Mouse (Mus musculus): ENCODE measurements at regions not wholly inside any gene's neighbourhood (a gene's known extent, or its start where the extent isn't known, plus 50 kb on each side); places are given as distances from the start of the nearest gene placed in this dataset.

DNA sequence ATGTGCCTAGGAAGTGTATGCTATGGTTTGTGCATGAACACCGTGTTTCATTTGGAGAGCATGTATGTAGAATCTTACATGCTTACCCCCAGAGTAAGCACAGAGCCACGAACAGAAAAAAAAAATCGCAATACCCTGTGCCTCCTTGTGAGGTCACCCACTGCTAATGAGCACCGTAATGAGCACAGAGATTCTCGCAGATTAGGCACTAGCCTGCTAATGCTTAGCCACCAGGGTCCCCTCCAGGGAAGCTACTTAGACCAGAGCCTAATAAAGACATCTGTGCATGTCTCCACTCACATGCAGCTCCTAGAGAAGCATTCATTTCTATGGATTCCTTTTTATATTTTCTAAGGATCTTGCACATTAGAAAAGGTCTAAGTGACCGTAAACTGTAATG, 780.8 kb downstream of the Nr2f2 start:
- Histone ChIP-seq H3K9me3 (replicated peaks; ENCODE audit: control insufficient read depth, low read length) (no peaks in the 10 kb centered on the region), H3K4me3 (ENCODE audit: low read depth, low read length) (no peak overlapping the region), H3K9ac (replicated peaks; ENCODE audit: low read length) (no peak overlapping the region), H3K27me3 (ENCODE audit: control insufficient read depth, insufficient read depth, low read length) (no peaks in the 10 kb centered on the region), H3K36me3 (replicated peaks; ENCODE audit: control insufficient read depth, insufficient read depth, low read depth, low read length) (no peaks in the 10 kb centered on the region), H3K4me2 (ENCODE audit: low read depth, low read length) (no peak overlapping the region), H3K27ac (replicated peaks; ENCODE audit: low read depth, low read length) (no peak overlapping the region), H3K4me1 (ENCODE audit: control insufficient read depth, insufficient read depth, low read length) (no peaks in the 10 kb centered on the region)
- DNase-seq (ENCODE audit: low spot score) (no peak), ATAC-seq (replicated peaks; ENCODE audit: insufficient number of reproducible peaks, low FRiP score, low TSS enrichment, low read depth) (0 out of 2 replicates have a peak, but pooled peaks have one; percentile 6)
- 41% methylated on average over 6 of the region's 6 CpGs for WGBS

DNA sequence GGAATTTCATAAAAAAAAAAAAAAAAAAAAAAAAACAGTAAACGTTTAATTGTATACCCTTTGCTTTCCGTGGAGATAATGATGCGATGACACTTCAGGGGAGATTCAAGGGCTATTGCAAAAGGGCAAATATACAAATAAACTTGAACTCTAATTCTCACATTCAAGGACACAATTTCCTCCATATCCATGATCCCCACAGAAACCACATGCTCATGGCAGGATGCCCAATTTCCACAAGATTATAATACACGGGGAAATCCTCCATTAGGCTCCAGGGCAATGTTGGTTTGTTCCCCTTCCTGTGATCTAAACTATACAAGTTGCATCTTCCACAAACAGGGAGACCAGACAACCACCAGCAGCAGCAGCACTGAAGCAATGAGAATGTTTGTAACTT, 781.4 kb downstream of the Nr2f2 start:
- Histone ChIP-seq H3K4me1 (ENCODE audit: control insufficient read depth, insufficient read depth, low read length) (no peaks in the 10 kb centered on the region), H3K27ac (replicated peaks; ENCODE audit: low read depth, low read length) (no peak overlapping the region), H3K9ac (replicated peaks; ENCODE audit: low read length) (no peak overlapping the region), H3K36me3 (replicated peaks; ENCODE audit: control insufficient read depth, insufficient read depth, low read depth, low read length) (no peaks in the 10 kb centered on the region), H3K4me3 (ENCODE audit: low read depth, low read length) (no peak overlapping the region), H3K9me3 (replicated peaks; ENCODE audit: control insufficient read depth, low read length) (no peaks in the 10 kb centered on the region), H3K4me2 (ENCODE audit: low read depth, low read length) (no peak overlapping the region), H3K27me3 (ENCODE audit: control insufficient read depth, insufficient read depth, low read length) (no peaks in the 10 kb centered on the region)
- 87% methylated on average over 4 of the region's 4 CpGs for WGBS
- DNase-seq (ENCODE audit: low spot score) (no peak), ATAC-seq (replicated peaks; ENCODE audit: insufficient number of reproducible peaks, low FRiP score, low TSS enrichment, low read depth) (no peak)

DNA sequence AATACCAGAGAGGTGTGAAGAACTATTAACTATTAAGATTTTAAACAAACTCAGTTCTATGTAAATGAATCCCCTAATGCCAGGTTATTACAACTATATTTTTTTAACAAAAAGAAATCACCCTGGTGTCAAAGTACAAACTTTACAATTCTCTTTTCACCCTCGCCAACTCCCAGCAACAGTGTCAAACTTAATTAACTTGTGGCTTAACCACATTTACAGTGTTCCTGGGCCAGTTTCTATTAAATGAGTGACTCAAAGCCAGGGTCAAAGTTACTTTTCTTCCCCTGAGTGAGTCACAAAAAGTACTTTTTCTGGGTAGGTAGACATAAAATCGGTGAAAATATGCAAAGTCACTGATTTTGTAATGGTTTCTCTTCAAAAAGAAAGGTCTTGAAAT, 782.0 kb downstream of the Nr2f2 start:
- no peak for ATAC-seq (replicated peaks; ENCODE audit: insufficient number of reproducible peaks, low FRiP score, low TSS enrichment, low read depth)
- DNase-seq (ENCODE audit: low spot score): no peak
- Histone ChIP-seq H3K9me3 (replicated peaks; ENCODE audit: control insufficient read depth, low read length) (no peaks in the 10 kb centered on the region), H3K9ac (replicated peaks; ENCODE audit: low read length) (no peak overlapping the region), H3K27me3 (ENCODE audit: control insufficient read depth, insufficient read depth, low read length) (no peaks in the 10 kb centered on the region), H3K27ac (replicated peaks; ENCODE audit: low read depth, low read length) (no peak overlapping the region), H3K4me3 (ENCODE audit: low read depth, low read length) (no peak overlapping the region), H3K4me1 (ENCODE audit: control insufficient read depth, insufficient read depth, low read length) (no peaks in the 10 kb centered on the region), H3K4me2 (ENCODE audit: low read depth, low read length) (no peak overlapping the region), H3K36me3 (replicated peaks; ENCODE audit: control insufficient read depth, insufficient read depth, low read depth, low read length) (no peaks in the 10 kb centered on the region)
- WGBS: 61% methylated on average over 2 of the region's 2 CpGs

DNA sequence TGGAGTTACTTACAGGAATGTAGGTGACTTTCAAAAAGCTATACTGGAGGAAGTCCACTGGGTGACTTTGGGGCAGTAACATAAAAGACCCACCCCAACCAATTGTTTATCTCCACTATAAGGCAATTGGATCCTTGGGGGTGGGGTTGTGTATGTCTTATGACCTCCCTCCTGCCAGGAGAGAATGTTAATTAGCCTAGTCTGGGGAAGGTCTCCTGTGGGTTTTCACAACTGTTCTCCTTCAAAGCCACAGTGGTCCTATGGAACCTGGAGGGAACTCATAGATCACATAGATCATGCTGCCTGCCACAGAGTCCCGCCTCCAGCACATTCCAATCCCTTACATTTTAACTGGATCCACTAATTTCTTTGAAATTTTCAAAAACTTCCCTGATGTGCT, 782.6 kb downstream of the Nr2f2 start:
- no peaks in the 10 kb centered on the region for H3K27me3 ChIP-seq (ENCODE audit: control insufficient read depth, insufficient read depth, low read length)
- H3K4me2 ChIP-seq (ENCODE audit: low read depth, low read length): no peak overlapping the region
- no peaks in the 10 kb centered on the region for H3K9me3 ChIP-seq (replicated peaks; ENCODE audit: control insufficient read depth, low read length)
- no peak overlapping the region for H3K9ac ChIP-seq (replicated peaks; ENCODE audit: low read length)
- H3K4me3 ChIP-seq (ENCODE audit: low read depth, low read length): no peak overlapping the region
- WGBS: 42% methylated on average over 1 of the region's 1 CpGs
- H3K4me1 ChIP-seq (ENCODE audit: control insufficient read depth, insufficient read depth, low read length): no peaks in the 10 kb centered on the region
- H3K27ac ChIP-seq (replicated peaks; ENCODE audit: low read depth, low read length): no peak overlapping the region
- ATAC-seq (replicated peaks; ENCODE audit: insufficient number of reproducible peaks, low FRiP score, low TSS enrichment, low read depth): no peak
- no peak for DNase-seq (ENCODE audit: low spot score)
- no peaks in the 10 kb centered on the region for H3K36me3 ChIP-seq (replicated peaks; ENCODE audit: control insufficient read depth, insufficient read depth, low read depth, low read length)

DNA sequence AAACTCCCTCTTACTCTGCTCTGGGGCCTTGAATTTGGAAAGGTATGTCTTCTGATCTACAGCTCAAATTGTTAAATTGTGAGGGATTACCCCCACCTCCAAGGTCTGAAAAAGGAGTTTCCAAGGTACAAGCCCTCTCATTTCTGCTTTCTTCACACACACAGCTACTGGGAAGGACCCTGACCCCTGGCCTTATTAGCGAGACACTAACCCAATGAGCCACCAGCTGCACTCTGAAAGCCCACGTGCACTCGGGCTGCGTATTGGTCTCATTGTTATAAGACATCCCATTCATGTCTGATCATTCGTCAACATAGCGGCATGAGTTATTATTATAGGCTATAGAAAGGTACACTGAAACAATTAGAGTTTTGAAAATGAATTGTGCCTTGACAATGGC, 784.9 kb downstream of the Nr2f2 start:
- Histone ChIP-seq H3K27ac (replicated peaks; ENCODE audit: low read depth, low read length) (no peak overlapping the region), H3K4me1 (ENCODE audit: control insufficient read depth, insufficient read depth, low read length) (no peaks in the 10 kb centered on the region), H3K36me3 (replicated peaks; ENCODE audit: control insufficient read depth, insufficient read depth, low read depth, low read length) (no peaks in the 10 kb centered on the region), H3K9me3 (replicated peaks; ENCODE audit: control insufficient read depth, low read length) (no peaks in the 10 kb centered on the region), H3K9ac (replicated peaks; ENCODE audit: low read length) (no peak overlapping the region), H3K4me3 (ENCODE audit: low read depth, low read length) (no peak overlapping the region), H3K27me3 (ENCODE audit: control insufficient read depth, insufficient read depth, low read length) (no peaks in the 10 kb centered on the region), H3K4me2 (ENCODE audit: low read depth, low read length) (no peak overlapping the region)
- WGBS: 55% methylated on average over 6 of the region's 6 CpGs
- DNase-seq (ENCODE audit: low spot score) (no peak), ATAC-seq (replicated peaks; ENCODE audit: insufficient number of reproducible peaks, low FRiP score, low TSS enrichment, low read depth) (no peak)

DNA sequence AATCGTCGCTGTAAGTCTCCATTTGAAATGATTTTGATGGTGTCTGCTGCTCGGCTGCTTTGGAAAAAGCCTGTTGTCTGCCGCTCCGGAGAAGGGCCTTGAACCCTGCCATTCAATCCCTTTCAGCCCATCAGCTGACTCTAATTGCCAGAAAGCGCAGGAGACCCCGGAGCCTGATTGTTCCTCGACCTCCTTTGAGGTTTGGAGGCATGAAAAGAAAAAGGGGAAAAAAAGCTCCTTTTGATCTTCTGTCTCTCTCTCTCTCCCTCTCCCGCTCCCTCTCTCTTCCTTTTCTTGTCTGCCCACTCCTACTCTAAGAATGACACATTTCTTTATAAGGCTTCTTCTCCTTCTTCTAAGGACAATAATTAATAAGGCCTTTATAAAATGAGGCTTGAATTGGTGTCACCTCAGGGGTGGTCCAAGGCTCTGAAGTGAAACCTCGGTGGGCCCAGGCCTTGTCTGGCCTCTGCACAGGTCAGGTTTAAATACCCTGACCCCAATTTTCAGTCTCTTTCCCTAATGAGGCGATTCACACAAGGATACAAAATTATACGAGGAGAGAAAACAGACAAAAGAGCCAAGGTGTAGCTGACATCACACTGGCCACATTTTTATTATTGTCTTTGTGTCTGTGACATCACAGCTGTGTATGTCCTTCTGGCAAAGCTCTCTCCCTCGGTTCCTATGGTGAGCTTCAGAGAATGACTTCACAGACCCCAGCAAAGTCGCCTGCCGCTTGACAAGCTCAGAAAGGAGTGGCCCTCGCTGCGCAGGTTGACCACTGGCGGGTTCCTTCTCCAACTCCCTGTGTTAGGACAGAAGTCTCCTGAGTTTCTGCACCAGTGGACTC, 787.4 kb downstream of the Nr2f2 start:
- Histone ChIP-seq H3K9me3 (replicated peaks; ENCODE audit: control insufficient read depth, low read length) (no peaks in the 10 kb centered on the region), H3K9ac (replicated peaks; ENCODE audit: low read length) (no peak overlapping the region), H3K4me3 (ENCODE audit: low read depth, low read length) (no peak overlapping the region), H3K27me3 (ENCODE audit: control insufficient read depth, insufficient read depth, low read length) (no peaks in the 10 kb centered on the region), H3K36me3 (replicated peaks; ENCODE audit: control insufficient read depth, insufficient read depth, low read depth, low read length) (no peaks in the 10 kb centered on the region), H3K27ac (replicated peaks; ENCODE audit: low read depth, low read length) (no peak overlapping the region), H3K4me2 (ENCODE audit: low read depth, low read length) (no peak overlapping the region), H3K4me1 (ENCODE audit: control insufficient read depth, insufficient read depth, low read length) (no peaks in the 10 kb centered on the region)
- peak; percentile 66 for DNase-seq (ENCODE audit: low spot score)
- peak; percentile 83 for ATAC-seq (replicated peaks; ENCODE audit: insufficient number of reproducible peaks, low FRiP score, low TSS enrichment, low read depth)
- 27% methylated on average over 18 of the region's 18 CpGs for WGBS

DNA sequence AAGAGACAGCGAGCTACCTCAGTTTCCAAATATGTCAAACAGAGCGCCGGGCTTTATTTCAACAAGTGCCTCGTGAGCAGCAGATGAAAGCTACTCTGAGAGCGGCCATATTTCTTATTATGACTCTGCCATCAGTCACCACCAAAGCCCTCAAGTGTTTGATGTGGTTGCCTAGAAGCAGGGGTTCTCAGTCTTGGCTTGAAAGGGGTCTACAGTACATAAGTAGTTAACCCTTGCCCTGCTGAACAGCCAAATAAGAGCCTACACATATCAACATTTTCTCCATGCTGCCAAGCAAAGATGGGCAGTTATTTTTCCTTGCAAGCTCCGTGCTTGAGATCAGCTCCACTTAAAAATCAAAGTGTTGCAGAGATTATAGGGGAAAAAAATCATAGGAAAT, 788.8 kb downstream of the Nr2f2 start:
- no peak overlapping the region for H3K4me3 ChIP-seq (ENCODE audit: low read depth, low read length)
- no peaks in the 10 kb centered on the region for H3K4me1 ChIP-seq (ENCODE audit: control insufficient read depth, insufficient read depth, low read length)
- 73% methylated on average over 6 of the region's 6 CpGs for WGBS
- H3K36me3 ChIP-seq (replicated peaks; ENCODE audit: control insufficient read depth, insufficient read depth, low read depth, low read length): no peaks in the 10 kb centered on the region
- no peak overlapping the region for H3K4me2 ChIP-seq (ENCODE audit: low read depth, low read length)
- H3K9ac ChIP-seq (replicated peaks; ENCODE audit: low read length): no peak overlapping the region
- ATAC-seq (replicated peaks; ENCODE audit: insufficient number of reproducible peaks, low FRiP score, low TSS enrichment, low read depth): no peak
- no peaks in the 10 kb centered on the region for H3K9me3 ChIP-seq (replicated peaks; ENCODE audit: control insufficient read depth, low read length)
- DNase-seq (ENCODE audit: low spot score): no peak
- H3K27me3 ChIP-seq (ENCODE audit: control insufficient read depth, insufficient read depth, low read length): no peaks in the 10 kb centered on the region
- no peak overlapping the region for H3K27ac ChIP-seq (replicated peaks; ENCODE audit: low read depth, low read length)

DNA sequence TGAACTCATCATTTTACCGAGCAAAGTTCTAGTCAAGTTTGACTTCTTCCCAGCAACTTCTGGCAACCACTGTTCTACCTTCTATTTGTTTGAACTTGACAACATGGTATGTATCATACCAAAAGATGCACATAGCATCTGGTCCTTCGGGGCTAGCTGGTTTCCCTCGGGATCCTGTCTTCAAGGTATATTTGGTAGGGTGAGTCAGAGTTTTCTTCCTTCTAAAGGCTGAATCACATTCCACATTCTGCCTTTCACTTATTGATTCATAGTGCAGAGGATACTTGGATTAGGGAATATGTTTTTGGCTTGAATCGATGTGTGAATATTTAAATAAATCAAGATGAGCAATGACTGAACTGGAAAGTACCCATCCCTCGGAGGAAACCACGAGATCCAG, 789.9 kb downstream of the Nr2f2 start:
- H3K9ac ChIP-seq (replicated peaks; ENCODE audit: low read length): no peak overlapping the region
- no peak overlapping the region for H3K4me3 ChIP-seq (ENCODE audit: low read depth, low read length)
- H3K27ac ChIP-seq (replicated peaks; ENCODE audit: low read depth, low read length): no peak overlapping the region
- ATAC-seq (replicated peaks; ENCODE audit: insufficient number of reproducible peaks, low FRiP score, low TSS enrichment, low read depth): no peak
- H3K36me3 ChIP-seq (replicated peaks; ENCODE audit: control insufficient read depth, insufficient read depth, low read depth, low read length): no peaks in the 10 kb centered on the region
- no peak overlapping the region for H3K4me2 ChIP-seq (ENCODE audit: low read depth, low read length)
- H3K27me3 ChIP-seq (ENCODE audit: control insufficient read depth, insufficient read depth, low read length): no peaks in the 10 kb centered on the region
- 85% methylated on average over 6 of the region's 6 CpGs for WGBS
- DNase-seq (ENCODE audit: low spot score): no peak
- H3K9me3 ChIP-seq (replicated peaks; ENCODE audit: control insufficient read depth, low read length): no peaks in the 10 kb centered on the region
- no peaks in the 10 kb centered on the region for H3K4me1 ChIP-seq (ENCODE audit: control insufficient read depth, insufficient read depth, low read length)

All from embryonic facial prominence, embryonic 11.5 days (tissue).